Mouse (Mus musculus) adipocyte (in vitro differentiated cells): ENCODE measurements at regions not wholly inside any gene's neighbourhood (a gene's known extent, or its start where the extent isn't known, plus 50 kb on each side); places are given as distances from the start of the nearest gene placed in this dataset.
A peak's percentile ranks its signal among the peaks of the same experiment; 100 is the strongest.

Source experiments
- DNase-seq: peaks from one replicate; pipeline ENCODE4 v3.0.0-alpha.2; 2016; ENCODE audit warnings: low spot score

DNA sequence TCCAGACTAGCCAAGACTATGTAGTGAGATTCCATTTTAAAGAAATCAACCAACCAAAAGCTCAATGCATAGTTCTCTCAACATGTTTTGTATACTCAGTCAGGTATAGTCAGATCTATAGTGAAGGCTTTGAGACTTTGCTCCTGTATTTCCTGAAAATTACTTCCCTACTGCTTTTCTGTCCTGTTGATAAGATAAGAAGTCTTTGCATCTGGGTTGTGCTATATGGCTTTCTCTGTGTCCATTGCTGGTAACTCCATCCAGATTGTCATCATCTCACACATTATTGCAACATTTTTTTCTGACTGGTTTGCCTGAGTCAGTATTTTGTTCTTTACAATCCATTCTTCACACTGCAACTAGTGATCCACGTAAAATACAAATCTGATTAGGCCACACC is 74.0 kb downstream of the Agtr2 start:
- DNase-seq: no peak

DNA sequence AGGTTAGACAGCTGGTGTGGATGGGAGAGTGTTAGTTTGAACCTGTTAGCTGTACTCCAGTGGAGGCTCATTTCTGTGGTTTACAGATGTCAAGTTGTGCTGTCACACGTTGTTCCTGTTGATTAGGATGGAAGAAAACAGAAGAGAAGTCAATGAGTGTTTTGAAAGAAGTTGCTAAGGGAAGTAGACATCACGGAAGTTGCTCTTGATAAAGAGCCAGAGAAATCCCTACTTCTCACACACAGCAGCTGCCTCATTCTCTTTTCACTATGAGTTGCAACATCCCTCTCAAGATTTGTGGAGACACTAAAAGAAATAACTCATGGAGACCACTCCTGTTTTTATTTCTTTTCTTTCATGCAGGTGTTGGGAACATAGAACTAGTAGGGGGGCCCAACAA is 82.3 kb downstream of the Agtr2 start:
- DNase-seq: peak; percentile 27

DNA sequence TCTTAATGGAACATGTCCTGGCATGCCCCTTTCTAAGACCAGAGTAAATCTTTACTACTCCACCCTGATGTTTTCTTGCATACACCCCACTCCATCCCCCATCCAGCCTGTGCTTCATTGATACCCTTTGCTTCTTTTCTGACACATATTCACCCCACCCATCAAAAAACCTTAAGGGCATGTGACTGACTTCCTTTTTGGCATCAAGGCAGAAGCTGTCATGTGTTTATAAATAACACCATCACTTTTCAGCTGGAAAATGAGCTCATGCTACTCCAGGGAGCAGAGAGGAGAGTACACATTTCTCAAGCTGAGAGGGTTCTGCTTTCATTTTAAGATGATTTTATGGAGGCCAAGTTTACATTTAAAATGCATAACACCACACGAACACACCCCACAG is 83.2 kb downstream of the Agtr2 start:
- DNase-seq: peak; percentile 39

DNA sequence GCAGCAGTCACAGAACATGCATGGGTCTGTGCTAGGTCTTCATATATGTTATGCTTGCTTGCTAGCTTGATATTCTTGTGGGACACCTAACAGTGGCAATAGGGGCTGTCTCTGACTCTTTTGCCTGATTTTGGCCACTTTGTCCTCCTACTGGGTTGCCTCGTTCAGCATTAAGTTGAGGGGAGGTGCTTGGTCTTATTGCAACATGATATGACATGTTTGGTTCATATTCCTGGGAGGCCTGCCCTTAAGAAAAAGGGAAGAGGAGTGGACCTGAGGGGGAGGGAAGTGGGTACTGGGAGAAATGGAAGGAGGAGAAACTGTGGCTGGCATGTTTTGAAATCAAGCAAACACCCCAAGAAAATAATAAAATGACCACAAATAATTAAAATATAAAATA is 83.6 kb downstream of the Agtr2 start:
- peak; percentile 15 for DNase-seq

DNA sequence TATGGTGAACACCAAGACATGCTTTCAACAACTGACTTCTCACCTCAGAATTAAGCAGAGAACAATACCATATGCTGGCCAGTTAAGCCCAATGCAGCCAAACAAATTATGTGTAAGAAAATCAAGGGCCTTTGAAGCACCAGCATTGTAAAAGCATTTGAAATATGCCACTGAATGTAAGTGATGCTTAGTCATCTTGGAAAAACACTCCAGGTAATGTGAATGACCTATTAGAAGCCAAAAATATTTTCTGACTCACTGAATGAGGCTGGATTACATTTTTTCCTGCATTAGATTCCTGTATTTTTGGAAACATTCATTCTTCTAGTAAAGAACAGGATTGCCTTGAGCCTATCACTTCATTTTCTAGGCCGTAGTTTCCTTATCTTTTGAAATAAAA is 95.6 kb downstream of the Agtr2 start:
- DNase-seq: no peak

DNA sequence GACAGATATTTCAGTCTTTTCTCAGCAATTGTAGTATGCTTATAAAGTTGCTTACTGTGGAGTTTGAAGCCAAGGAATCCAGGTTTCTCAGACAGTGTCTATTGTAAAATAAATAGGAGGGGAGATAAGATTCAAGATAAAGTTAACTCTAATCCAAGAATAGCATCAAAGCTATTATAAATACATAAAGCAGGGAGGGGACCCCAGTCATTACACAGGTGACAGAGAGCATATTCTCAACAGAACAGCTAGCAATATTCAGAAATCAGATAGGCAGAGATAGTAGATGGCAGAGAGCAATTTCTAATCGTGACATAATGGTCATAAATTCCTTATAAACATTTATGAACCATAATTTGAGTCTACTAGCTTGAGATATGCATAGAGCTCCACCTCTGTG is 101.7 kb downstream of the Agtr2 start:
- no peak for DNase-seq

DNA sequence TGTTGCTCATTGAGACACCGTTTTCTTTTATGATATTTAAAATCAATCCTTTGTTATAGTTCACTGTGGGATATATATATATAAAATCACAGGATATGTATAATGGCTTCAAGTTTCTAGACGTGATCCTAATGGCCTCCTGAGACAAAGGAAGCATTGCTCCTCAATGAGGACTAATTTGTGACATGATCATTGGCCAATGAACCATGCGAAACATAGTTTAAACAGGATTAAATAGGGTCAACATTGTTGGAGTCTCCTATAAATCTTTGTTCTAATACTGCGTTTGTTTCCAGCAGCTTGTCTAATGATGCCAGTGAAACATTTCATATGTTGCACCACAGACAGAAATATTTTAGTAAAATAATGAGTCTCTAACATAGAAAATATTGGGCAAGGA is 105.5 kb downstream of the Agtr2 start:
- no peak for DNase-seq
